In the genomic region with DNA sequence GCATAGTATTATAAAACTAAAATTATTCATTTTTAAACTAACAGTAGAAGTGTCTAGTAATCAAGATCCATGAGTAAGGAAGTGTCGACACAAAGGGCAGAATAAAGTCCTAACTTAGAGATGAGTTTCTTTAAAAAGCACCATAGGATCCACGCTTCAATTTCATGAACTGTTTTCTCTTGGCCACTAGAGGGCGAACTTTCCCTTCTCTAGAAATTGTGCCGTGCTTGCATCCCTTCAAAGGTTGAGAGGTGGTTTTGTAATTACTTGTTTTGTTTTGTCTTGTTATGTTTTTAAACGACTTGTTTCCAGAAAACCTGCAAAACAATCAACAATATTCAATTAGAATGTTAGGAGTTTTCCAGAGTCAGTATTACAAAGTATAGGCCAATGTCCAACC, we compare ENCODE assay signal across 8 mouse cellular contexts.
DNase-seq lines count a peak whose midpoint lies in the region; ATAC-seq and TF ChIP-seq lines count a peak whose summit lies in the region.

No protein-coding gene starts in this region.

- no peak overlapping the region for H3K4me2 ChIP-seq in midbrain, embryonic 14.5 days (ENCODE audit: low read length)

- intact Hi-C loops in gastrocnemius, adult 2 months (cut with DNase I): no loop called here

- H3K9ac ChIP-seq in midbrain, embryonic 14.5 days (replicated peaks; ENCODE audit: low read length): no peak overlapping the region

- DNase-seq in gastrocnemius, adult 2 months: no peak
- no peak for DNase-seq in gastrocnemius, adult 8-10 months (ENCODE audit: low spot score in 2 of 2)
- peak; percentile 91 for DNase-seq in midbrain, embryonic 14.5 days
- DNase-seq in midbrain, embryonic 10.5 days (ENCODE audit: low spot score): no peak
- DNase-seq in ZHBTc4 (ENCODE audit: low read depth, low spot score): peak; percentile 64
- DNase-seq in induced T-regulatory cell, adult 2 months (ENCODE audit: low read depth): peak; percentile 43
- DNase-seq in spleen, postnatal 14 days (ENCODE audit: low spot score in 2 of 2): no peak
- no peak for DNase-seq in forebrain, embryonic 10.5 days (ENCODE audit: extremely low spot score, low spot score)

- no peaks in the 10 kb centered on the region for H3K27me3 ChIP-seq in midbrain, embryonic 14.5 days (ENCODE audit: control insufficient read depth, insufficient read depth, low read length)
- peaks cover 39% of the 10 kb centered on the region for H3K27me3 ChIP-seq in midbrain, embryonic 10.5 days (ENCODE audit: low read depth, poor library complexity, severe bottlenecking)
- H3K27me3 ChIP-seq in forebrain, embryonic 10.5 days (ENCODE audit: poor library complexity, severe bottlenecking): peaks cover 26% of the 10 kb centered on the region

- H3K9me3 ChIP-seq in midbrain, embryonic 14.5 days (ENCODE audit: control insufficient read depth, low read length): no peaks in the 10 kb centered on the region
- H3K9me3 ChIP-seq in midbrain, embryonic 10.5 days (replicated peaks): no peaks in the 10 kb centered on the region
- no peaks in the 10 kb centered on the region for H3K9me3 ChIP-seq in forebrain, embryonic 10.5 days

- no peaks in the 10 kb centered on the region for H3K36me3 ChIP-seq in midbrain, embryonic 14.5 days (ENCODE audit: control insufficient read depth, insufficient read depth, low read length)
- no peaks in the 10 kb centered on the region for H3K36me3 ChIP-seq in midbrain, embryonic 10.5 days
- no peaks in the 10 kb centered on the region for H3K36me3 ChIP-seq in forebrain, embryonic 10.5 days (replicated peaks)

- H3K4me3 ChIP-seq in gastrocnemius, adult 2 months: no peak overlapping the region
- H3K4me3 ChIP-seq in midbrain, embryonic 14.5 days (replicated peaks; ENCODE audit: low read depth, low read length): no peak overlapping the region
- H3K4me3 ChIP-seq in midbrain, embryonic 10.5 days: no peak overlapping the region
- H3K4me3 ChIP-seq in forebrain, embryonic 10.5 days: no peak overlapping the region

- TF ChIP-seq CTCF in gastrocnemius, adult 2 months (IDR thresholded peaks at IDR 0.05): peak; percentile 80

- 2% methylated on average over 5 of the region's 5 CpGs for WGBS in midbrain, embryonic 14.5 days
- 8% methylated on average over 5 of the region's 5 CpGs for WGBS in midbrain, embryonic 10.5 days
- WGBS in forebrain, embryonic 10.5 days: 5% methylated on average over 5 of the region's 5 CpGs

- H3K27ac ChIP-seq in gastrocnemius, adult 2 months: no peak overlapping the region
- no peak overlapping the region for H3K27ac ChIP-seq in midbrain, embryonic 14.5 days (replicated peaks; ENCODE audit: low read depth, low read length)
- no peak overlapping the region for H3K27ac ChIP-seq in midbrain, embryonic 10.5 days (replicated peaks)
- H3K27ac ChIP-seq in forebrain, embryonic 10.5 days: no peak overlapping the region

- peaks cover 4% of the 10 kb centered on the region; the same call in 1 of the 2 replicates for H3K4me1 ChIP-seq in midbrain, embryonic 14.5 days (ENCODE audit: control insufficient read depth, insufficient read depth, low read length)
- peaks cover 28% of the 10 kb centered on the region for H3K4me1 ChIP-seq in midbrain, embryonic 10.5 days
- peaks cover 31% of the 10 kb centered on the region for H3K4me1 ChIP-seq in forebrain, embryonic 10.5 days

- ATAC-seq in midbrain, embryonic 14.5 days (ENCODE audit: low FRiP score, low TSS enrichment): no peak

Comparison
In these comparisons a context has a peak if more than half of its experiments do, and no peak if none do; other contexts are left out.
1. DNase-seq: peak in midbrain, embryonic 14.5 days (single experiment), ZHBTc4 (single experiment) and induced T-regulatory cell, adult 2 months (single experiment); none in gastrocnemius, adult 2 months (single experiment), gastrocnemius, adult 8-10 months (0 of 2), midbrain, embryonic 10.5 days (single experiment), spleen, postnatal 14 days (0 of 2) and forebrain, embryonic 10.5 days (single experiment).